Mouse (Mus musculus): ENCODE measurements around the gene Lmntd1.

DNA sequence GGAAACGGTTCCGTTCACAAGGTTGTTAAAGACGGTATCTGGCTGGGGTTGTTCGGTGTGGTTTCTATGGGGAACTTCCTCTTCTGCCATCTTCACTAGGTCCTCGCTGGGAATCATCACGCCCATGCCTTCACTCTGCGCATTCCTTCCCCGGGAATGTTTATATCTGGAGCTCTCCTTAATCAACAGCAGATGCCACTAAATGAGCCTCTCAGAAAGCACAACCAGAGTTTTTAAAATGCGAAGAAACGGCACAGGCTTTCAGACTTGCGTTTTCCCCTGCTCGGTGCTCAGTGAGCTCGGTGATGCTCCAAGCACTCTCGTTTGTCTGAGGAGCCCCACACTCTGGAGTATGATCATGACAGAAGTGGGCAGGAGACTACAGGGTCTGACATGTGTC lies 182.4 kb downstream of the Lmntd1 start:
- TF ChIP-seq POLR2A (IDR thresholded peaks at IDR 0.05; ENCODE audit: low read depth, low read length) (no peak), CTCF (IDR thresholded peaks at IDR 0.05; ENCODE audit: extremely low read depth, insufficient read length, insufficient replicate concordance, low read depth, low read length) (no peak)

Measured in small intestine, adult 2 months (tissue).